Mouse (Mus musculus) kidney, postnatal 36 days (tissue): ENCODE results near the gene Cenpp.
"Not testable (repeated sequence)": the region's sequence is repeated elsewhere in the genome, so short reads cannot be mapped to it uniquely, and the experiment has no call there.

Experiments used
- DNase-seq, 2 experiments: peaks; one replicate each; pipeline ENCODE4 v3.0.0; 2021 to 2022; ENCODE audit warnings: mixed read lengths in 2 of 2

Gene Cenpp

DNA sequence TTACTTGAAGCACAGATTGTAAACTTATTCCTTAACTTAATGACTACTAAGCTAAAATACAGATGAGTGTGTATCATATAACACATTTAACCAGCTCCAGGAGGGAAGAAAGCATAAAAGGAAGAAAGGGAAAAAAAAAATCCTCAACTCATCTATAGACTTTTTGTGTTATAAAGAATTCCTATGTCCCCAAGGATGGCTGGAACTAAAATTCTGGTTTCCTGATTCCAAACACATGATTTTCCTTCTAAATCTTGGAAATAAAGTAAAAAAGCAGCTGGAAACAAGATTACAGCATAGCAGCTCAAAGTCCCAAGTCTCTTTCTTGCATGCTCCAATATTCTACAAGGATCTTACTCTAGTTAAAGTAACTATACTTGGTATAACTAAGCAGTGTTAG lies 49.0 kb downstream of the Cenpp start:
- no peak for DNase-seq

DNA sequence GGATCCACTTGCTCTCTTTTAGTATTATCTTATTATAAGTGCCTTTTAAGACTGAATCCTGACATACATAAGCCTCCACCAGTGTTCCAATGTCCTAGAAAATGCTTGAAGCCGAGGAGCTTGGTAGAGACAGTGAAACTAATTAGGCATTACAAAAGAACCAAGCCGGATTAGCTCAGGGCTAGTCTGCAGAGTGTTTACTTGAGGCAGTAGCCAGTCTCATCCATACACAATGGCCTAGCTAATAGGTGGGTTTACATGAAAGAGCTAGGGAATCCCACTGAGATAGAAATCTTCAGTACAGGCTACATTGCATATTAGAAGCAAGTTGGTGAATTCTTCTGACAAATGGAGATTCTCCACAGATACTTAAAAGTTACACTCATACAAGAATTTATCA lies 50.0 kb downstream of the Cenpp start:
- DNase-seq = not testable (repeated sequence)

DNA sequence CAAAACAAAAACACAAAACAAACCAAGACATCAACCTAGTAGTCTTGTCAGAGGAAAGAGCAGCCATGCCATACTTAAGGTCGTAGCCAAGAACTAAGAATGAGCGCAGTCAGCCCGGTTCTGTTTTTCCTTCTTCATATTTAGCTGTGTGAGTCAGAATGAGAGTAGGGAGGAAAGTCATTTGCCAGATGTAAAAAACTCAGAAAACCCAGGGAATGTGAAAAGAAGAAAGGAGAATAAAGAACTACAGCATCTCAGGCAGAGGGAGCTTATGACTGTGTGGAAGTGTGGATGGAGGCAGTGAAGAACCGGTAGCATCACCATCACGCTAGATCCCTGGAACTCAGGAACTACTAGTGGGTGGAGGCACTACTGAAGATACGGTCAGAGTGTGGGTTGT lies 66.5 kb downstream of the Cenpp start:
- DNase-seq = no peak

DNA sequence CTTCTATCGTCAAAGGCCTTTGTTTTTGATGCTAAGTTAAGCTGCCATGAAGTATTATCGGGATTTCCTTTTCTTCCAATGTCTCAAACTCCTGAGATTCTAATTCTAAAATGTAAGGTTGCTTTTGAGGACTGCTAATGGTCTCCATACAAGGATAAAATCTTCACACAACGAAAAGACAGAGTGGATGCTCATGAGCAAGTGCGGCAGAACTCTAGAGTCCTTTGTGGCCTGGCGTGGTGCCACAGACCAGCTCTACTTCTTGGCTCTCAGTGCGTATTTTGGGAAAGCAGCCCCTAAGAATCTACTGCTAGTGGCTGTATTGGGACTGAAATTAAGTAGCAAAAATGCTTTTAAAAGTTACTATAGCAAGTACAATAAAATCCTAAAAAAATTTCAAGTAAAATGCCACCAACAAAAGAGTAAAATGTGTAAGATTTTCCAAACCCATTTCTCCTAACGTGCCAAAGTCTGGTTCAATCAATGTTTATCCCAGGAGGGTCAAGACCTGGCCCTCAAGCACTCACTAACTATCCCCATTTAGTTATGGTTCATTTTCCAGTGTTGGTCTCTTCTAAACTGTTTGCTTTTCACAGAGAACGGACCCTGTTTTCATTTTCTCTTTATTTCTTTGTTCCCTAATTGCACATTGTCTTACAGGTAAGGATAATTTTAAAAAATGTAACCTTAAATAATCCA lies 68.1 kb downstream of the Cenpp start:
- peak; percentile 41 to 71 for DNase-seq

DNA sequence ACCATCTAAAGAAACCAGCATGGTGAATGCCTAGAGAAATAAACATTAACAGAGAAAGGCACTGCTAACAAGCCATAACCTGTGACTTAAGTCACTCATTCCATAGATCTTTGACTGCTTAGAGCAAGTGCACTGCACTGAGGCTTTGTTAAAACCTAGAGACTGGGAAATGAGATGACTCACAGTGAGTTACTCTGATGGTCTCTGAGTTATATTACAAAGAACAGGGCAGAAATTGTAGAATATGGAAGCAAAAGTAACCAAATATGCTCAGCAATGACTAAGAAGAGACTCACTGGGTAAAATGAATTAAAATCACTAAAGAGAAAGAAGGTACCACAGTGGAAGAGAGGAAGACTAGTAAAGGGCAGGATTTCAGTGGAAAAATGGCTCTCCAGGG lies 68.7 kb downstream of the Cenpp start:
- DNase-seq = no peak

DNA sequence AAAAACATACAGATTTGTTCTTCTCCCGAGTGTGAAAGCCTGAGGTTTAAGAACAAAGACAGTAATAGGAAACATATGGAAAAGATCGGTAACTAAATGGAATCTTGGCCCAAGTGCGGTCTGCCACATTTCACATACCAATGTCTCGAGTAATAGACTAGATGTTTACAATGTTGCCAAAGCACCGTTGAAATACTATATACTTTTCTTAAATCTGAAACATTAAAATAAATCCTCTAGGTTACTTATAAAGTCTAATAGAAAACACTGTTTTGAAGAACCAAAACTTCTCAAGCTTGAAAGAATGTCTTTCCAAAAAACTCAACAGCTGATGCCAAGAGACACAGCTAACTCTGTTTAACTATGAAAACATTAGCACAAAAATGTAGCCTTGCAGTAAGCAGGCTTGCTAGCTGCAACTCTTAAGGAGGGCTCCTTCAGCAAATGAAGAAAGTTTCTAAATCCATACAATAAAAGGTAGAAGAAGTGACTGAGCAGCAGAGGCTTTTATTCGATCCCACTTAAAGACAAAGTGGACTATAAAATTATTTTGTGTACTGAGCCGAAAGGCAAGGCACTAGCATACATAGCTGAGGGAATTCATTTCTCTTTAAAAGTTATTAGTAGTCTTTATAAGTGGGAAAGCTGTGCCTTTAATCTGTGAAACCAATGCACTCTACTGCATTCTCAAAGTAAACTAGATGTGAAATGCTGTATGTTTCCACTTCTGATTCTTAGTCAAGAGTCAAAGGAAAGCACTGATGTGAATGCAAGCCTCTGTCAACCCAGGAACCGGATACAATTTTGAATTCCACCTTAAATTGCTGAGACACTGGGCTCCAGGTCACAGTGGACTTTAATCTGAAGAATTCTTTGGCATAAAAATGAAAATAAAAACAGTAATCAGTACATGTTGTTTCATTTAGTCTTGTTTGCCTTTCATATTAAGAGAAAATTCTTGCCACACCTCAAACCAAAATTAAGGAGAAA lies 70.7 kb downstream of the Cenpp start, which contains the start of gene Omd:
Gene Omd, plus strand, starts transcription at position 922 of the 990 bp plus-strand sequence.
- peak; percentile 23 to 52 for DNase-seq

DNA sequence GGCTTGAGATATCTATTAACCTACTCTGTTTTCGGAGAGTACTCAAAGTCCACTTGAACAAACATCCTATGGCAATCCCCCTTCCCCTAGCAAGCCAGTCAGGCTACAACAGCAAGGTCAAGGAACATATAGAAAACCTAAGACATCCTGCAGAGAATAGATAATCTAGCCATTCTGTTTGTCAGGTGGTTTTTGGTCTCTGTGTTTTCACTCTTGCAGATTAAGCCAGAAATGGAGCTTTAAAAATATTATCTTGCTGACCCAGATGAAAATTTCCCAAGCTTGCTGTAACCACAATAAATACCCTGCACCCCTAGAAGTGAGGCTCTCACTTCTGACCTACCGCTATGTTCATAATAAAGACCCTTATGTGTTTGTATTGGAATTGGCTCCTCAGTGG lies 81.2 kb downstream of the Cenpp start:
- no peak for DNase-seq

DNA sequence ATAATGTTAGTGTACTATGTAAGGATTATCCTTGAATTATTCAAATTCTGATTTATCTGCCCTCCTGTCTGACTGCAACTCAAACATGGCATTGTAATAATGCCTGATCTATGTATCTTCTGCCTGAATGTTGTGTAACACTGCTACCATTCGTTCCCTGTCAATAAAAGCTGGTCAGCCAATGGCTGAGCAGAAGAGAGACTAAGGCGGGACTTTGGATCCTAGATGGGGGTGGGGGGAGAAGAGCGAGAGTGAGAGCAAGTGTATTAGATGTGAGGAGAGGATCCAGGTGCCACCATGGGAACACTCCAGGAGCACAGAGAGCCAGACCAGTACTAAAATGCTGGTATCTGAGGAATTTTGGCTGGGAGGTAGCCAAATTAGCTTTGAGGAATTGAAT lies 82.2 kb downstream of the Cenpp start:
- peak in 1 of 2 experiments; percentile 20 for DNase-seq

DNA sequence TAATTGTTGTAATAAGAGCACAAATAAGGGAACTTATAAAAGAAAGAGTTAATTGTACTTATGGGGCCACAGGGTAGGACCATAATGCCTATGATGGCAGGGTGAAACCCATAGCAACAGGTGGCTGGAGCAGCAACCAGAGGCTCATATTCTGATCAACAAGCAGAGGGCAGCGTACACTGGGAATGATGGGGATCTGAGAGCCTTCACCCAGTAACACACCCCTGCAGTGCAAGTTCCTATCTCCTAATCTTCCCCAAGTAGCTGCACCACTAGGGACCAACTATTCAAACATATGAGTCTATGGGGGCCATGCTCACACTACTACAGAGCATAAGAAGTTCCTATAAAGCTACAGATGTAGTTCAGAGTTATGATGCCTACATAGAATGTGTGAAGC lies 88.2 kb downstream of the Cenpp start:
- no peak for DNase-seq

DNA sequence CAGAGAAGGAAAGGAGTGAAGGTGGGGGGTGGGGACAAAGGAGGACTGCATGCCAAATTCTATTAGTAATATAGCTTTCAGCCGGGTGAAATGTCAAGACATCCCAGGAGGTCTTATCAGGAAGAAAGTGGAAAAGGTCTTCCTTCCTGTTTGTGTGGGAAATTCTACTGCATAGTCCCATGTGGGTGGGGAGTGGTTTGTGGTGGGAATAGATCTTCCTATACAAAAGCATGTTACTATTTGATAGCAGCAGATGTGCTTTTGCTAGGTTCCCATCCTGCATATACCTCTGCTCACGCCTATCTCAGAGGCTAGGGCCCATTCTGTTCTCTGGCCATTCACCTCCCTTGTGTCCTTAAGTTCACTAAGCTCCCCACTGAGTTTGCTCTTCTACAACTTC lies 91.7 kb downstream of the Cenpp start:
- DNase-seq = no peak

DNA sequence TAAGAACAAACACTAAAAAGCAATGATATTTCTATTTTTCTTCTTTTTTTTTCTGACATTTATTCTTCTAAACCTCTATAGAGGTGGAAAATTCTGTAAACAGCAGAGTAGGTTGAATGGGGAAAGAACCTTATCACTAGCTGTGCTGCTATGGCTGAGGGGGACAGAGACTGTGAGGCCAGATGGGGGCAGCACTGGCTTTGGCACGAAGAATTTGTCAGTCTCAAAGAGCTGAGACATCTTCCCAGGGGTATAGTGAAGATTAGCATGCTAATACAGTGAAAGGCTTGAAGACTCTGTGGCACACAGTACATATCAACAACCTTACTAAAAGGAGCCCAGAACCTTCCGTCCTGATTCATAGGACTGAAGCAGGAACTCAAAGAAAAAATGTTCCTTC lies 93.4 kb downstream of the Cenpp start:
- DNase-seq = peak; percentile 63 to 80

DNA sequence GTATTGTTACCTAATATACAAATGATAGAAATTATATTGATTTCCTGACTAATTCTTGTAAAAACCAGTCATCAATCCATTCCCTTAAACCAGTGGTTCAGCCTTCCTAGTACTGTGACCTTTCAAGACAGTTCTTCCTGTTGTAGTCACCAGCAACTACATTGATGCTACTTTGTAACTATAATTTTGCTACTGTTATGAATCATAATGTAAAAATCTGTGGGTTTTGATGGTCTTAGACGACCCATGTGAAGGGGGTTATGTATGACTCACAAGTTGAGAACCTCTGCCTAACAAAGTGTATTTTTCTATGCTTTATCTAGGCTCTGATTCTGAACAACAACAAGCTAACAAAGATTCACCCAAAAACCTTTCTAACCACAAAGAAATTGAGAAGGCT lies 95.7 kb downstream of the Cenpp start:
- DNase-seq = no peak

DNA sequence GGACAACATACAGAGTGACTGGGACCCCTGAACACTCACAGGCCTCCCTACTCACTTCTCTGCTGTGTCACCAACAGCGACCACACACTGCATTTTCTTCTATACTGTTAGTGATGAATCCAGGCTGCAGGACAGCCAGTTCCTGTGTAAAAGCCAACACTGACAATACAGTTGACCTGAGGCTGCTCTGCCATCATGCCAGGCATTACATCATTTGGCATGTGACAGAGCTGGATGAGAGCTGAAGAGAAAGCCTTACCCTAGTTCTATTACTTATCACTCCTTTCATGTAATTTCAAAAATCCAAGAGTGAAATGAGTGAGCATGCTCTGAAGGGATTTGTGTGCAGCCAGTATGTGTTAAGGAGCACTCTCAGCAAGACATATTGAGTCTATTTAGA lies 96.4 kb downstream of the Cenpp start:
- no peak for DNase-seq

DNA sequence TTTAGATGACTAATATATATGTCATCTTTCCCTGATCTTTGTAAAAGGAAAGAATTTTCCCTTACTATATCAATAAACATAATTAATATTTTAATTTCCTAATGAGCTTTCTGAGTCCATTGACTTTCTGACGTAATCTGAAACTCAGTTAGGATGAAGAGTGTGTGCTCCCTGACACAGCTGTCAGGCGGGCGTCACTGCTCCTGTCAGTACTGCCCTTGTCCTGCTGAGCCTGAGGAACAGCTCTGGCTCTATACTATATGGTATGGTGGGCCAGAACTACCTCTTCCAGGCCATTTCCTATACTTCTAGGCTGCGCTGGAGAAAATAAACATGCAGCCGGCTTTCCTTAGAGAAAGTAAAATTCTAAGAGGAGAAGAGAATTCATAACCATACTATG lies 98.1 kb downstream of the Cenpp start:
- no peak for DNase-seq

DNA sequence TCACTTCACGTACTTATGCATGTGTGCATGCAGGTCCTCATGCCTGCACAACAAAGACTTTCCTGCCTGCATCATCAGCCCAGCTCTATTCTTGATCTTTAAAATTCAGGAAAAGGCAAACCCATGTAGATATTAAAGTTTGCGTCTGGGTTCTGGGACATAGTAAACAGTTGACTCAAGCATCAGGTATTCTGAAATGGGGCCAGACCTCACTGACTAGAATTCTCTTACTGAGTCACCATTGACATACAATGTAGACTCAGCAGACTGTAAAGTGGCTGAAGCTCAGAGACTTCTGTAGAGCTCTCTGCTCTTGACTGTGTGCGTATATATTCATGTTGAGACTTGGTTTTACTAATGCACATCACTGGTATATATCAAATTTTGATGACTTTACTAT lies 103.0 kb downstream of the Cenpp start:
- DNase-seq = no peak

DNA sequence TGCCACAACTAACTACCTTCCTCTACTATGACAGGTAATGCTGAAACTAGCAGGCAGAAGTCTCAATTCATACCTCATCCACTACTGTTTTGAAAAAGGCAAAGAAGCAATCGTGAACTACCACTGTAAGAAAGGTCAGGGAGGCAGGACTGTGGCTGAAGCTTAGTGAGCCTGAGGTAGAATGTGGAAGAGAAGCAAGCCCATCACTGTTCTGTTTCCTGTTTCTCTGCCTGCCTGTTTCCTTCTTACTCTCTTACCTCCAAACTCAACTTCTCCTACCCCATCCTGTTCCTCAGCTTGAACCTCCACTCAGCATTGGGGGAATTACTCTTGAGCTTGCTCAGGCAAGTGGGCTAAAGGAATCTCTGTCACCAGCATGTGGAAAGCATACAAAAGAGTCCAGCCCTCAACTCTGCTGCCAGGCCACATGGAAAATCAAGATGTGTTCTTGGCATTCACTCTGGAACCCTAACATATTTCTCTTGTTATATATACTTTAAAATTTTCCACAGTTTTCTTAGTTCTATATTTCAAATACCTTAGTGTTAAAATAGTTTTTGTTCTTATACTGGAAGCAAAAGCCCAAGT lies 104.9 kb downstream of the Cenpp start:
- DNase-seq = no peak

DNA sequence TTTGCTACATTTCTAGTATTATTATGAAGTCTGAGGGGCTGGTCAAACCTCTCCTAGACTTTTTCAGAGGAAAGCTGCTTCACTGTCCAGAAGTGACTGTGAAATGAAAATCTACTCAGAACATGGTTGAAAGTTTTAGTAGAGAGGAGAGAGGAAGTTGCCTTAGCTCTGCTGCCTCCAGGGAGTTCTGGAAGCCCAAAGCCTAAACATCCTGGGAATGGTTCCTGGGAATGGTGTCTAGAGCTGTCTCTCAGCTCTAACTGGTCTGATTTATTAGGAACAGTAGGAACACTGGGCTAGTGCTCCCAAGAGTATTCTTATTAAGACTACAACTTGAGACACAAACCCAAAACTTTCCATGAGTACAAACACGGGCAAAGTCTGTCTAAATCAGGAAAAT lies 106.1 kb downstream of the Cenpp start:
- DNase-seq = peak in 1 of 2 experiments; percentile 43

DNA sequence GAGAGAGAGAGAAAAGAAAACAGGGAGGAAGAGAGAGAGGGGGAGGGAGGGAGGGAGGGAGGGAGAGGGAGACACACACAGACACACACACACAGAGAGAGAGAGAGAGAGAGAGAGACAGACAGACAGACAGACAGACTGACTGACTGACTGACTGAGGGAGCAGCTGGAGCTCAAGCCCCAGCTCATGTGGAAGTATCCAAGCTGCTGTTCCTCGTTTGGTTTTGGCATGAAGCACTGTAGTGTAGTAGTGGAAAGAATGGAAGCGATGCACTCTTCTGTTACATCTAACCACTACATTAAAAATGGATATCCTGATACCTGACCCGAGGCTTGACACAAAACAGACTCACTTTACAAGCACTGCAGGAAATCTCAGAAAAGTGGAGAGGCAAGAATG lies 106.9 kb downstream of the Cenpp start:
- DNase-seq = no peak

DNA sequence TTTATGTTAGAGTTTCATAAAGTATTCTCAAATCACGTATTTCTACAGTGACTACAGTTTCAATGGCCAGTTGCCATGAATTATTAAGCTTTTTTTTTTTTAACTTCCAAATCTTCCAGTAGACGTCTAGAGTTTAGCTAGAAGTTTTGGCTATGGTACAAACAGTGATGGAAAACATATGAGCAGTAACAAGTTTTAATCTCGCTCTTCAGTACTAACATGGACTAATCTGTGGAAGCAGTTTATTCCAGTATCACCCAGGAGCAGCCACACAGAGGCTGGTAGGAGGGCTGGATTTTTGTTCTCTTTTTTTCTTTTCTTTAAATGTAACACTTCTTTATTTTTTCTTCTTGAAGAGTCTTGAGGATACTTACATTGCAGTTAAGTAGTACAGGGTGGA lies 108.3 kb downstream of the Cenpp start, which contains the start of gene Aspn:
Gene Aspn, plus strand, starts transcription at position 165 of the 400 bp plus-strand sequence.
- no peak for DNase-seq

DNA sequence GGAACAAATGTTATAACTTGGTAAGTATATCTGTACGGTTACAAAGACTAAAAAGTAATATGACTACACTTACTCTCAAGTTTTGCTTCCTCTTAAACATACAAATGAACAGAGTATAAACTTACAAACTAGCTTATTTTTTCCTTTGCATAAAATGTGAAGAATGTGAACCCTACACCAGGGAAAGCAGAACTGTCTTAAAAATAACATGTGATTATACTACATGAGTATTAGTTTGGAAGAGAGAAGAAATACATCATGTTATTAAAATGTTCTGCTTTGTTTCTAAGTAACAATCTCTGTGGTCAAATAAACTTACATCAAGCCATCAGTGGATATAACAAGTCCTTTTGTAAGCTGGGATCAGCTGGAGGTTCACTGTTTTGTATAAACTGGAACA lies 113.9 kb downstream of the Cenpp start:
- no peak for DNase-seq

DNA sequence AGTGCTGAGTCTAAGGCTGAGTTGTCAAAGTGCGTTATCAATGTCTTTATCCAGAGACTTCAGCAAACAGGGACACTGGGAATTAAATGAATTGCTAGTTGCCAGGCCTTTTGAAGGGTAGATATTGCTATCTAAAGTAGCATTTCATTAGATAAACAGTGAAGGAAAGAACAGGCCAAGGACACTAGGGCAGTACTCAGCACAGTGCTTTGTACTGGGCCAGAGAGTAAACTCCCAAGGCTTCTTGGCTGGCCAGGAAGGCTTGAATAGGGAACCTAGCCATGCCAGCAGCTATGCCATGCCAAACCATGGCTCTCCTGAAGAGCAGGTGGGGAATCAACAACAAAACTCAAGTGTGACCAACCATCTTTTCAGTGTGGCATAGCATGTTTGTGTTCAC lies 115.6 kb downstream of the Cenpp start:
- DNase-seq = no peak

DNA sequence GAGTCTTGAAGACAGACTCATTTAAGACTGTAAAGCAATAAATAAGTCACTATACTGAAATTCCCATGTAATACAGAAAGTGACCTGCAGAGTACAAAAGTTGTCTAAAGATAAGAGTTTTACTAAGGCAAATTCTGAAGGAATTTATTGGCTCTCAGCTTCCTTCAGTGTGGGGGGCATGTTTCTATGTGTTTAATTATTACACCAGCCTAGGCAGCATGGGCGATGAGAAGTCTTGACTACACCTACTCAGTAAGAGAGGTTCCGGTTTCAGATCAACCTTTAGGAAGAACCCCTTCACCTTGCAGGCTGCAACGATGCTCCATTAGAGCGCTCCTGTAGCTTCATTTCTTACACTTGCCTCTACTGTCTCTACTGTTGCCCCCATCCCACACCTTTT lies 121.9 kb downstream of the Cenpp start:
- DNase-seq = no peak

DNA sequence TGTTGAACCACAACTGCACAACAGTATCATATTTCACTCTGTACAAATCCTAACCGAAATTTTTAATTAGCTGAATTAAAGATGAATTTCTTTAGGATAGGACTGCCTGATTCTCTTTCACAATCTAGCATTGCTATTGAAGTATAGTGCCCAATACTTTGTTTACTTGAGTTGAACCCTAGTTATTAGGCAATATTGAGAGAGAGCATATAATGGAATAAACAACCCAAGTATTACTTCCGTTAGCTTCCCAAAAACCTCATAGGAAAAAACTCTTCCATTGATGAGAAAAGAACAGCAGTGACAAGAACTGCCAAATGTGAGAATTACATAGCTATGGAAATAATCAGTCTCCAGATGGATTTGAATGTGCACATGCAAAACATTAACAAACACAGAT lies 126.3 kb downstream of the Cenpp start:
- DNase-seq = no peak

DNA sequence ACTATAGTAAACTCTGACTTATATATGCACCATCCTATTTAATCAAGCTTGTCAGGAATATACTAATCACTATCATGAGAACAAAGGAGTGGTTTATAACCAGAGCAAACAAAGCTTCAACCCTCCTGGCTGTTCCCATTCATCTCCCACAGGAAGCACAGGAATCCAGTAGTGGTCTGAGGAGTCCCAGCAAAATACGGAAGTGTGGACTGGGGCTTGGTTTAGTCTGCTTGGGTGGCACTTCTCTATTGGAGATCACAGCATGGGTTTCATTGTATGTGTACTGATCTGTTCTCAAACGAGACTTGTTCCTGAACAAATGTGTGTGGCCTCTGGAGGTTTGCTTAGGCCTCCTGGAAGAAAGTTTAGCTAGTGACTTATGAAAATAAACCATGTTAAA lies 133.8 kb downstream of the Cenpp start:
- no peak for DNase-seq
